Mouse (Mus musculus): ENCODE results near the gene Fam118a.
"Not testable (repeated sequence)": the region's sequence is repeated elsewhere in the genome, so short reads cannot be mapped to it uniquely, and the experiment has no call there.

The Fam118a gene

GRCm38 (mm10) chr15:85028648-85029047, at the start of gene Fam118a:
Gene Fam118a, plus strand, starts transcription at chr15:85028948.
- not testable (repeated sequence) for DNase-seq (ENCODE audit: low spot score in 2 of 2)

GRCm38 (mm10) chr15:84981609-84982313, 47.0 kb upstream of the Fam118a start:
- DNase-seq (ENCODE audit: low spot score in 2 of 2) = no peak

GRCm38 (mm10) chr15:84982888-84983287, 45.9 kb upstream of the Fam118a start:
- DNase-seq (ENCODE audit: low spot score in 2 of 2) = no peak

- no peak for DNase-seq (ENCODE audit: low spot score in 2 of 2)
These were observed 45.0 kb upstream of the Fam118a start for GRCm38 (mm10) chr15:84983721-84984120.

GRCm38 (mm10) chr15:84985516-84986160, 43.1 kb upstream of the Fam118a start:
- no peak for DNase-seq (ENCODE audit: low spot score in 2 of 2)

- DNase-seq (ENCODE audit: low spot score in 2 of 2) = no peak
These were observed 42.4 kb upstream of the Fam118a start for GRCm38 (mm10) chr15:84986171-84987019.

- no peak for DNase-seq (ENCODE audit: low spot score in 2 of 2)
These were observed 41.5 kb upstream of the Fam118a start for GRCm38 (mm10) chr15:84987020-84987815.

GRCm38 (mm10) chr15:84987874-84988825, 40.6 kb upstream of the Fam118a start, which contains the start of gene 5031439G07Rik:
Gene 5031439G07Rik, minus strand, starts transcription at chr15:84988551.
- peak; percentile 87 to 88 for DNase-seq (ENCODE audit: low spot score in 2 of 2)

GRCm38 (mm10) chr15:84989098-84989497, 39.6 kb upstream of the Fam118a start:
- DNase-seq (ENCODE audit: low spot score in 2 of 2) = no peak

GRCm38 (mm10) chr15:84989771-84990170, 39.0 kb upstream of the Fam118a start:
- no peak for DNase-seq (ENCODE audit: low spot score in 2 of 2)

- DNase-seq (ENCODE audit: low spot score in 2 of 2) = no peak
These were observed 34.2 kb upstream of the Fam118a start for GRCm38 (mm10) chr15:84994498-84994897.

GRCm38 (mm10) chr15:84995041-84995440, 33.7 kb upstream of the Fam118a start:
- DNase-seq (ENCODE audit: low spot score in 2 of 2) = no peak

- peak; percentile 52 to 80 for DNase-seq (ENCODE audit: low spot score in 2 of 2)
These were observed 32.8 kb upstream of the Fam118a start for GRCm38 (mm10) chr15:84995967-84996366.

GRCm38 (mm10) chr15:84997768-84998454, 30.8 kb upstream of the Fam118a start:
- no peak for DNase-seq (ENCODE audit: low spot score in 2 of 2)

GRCm38 (mm10) chr15:84999911-85000310, 28.8 kb upstream of the Fam118a start:
- no peak for DNase-seq (ENCODE audit: low spot score in 2 of 2)

GRCm38 (mm10) chr15:85000984-85001982, 27.5 kb upstream of the Fam118a start:
- peak; percentile 72 to 89 for DNase-seq (ENCODE audit: low spot score in 2 of 2)

GRCm38 (mm10) chr15:85009666-85010065, 19.1 kb upstream of the Fam118a start:
- no peak for DNase-seq (ENCODE audit: low spot score in 2 of 2)

GRCm38 (mm10) chr15:85011895-85012661, 16.7 kb upstream of the Fam118a start:
- DNase-seq (ENCODE audit: low spot score in 2 of 2) = no peak

Data from urinary bladder, postnatal 4 days (tissue).